Mouse (Mus musculus) MEL-GATA-1-ER (cell line): ENCODE data around the gene Spdl1.
"Not testable (repeated sequence)": the region's sequence is repeated elsewhere in the genome, so short reads cannot be mapped to it uniquely, and the experiment has no call there.

ENCODE experiments used
- DNase-seq: peaks from one replicate; pipeline ENCODE4 v3.0.0-alpha.2; 2012; ENCODE audit warnings: low read depth; ENCODE audit errors: extremely low read depth

The Spdl1 gene

DNA sequence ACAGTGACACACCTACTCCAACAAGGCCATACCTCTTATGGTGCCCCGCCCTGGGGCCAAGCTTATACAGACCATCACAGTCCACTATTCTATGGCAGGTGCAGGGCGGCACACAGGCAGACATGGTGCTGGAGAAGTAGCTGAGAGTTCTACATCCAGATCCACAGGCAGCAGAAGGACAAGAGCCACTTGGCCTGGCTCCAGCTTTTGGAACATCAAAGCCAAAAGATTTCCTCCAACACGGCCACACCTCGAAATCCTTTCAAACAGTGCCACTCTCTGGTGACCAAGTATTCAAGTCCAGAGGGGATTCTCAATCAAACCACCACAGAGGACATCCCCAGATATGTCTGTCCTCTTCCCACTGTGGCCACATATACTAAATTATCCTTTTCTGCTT is 28.4 kb downstream of the Spdl1 start:
- not testable (repeated sequence) for DNase-seq

- not testable (repeated sequence) for DNase-seq
These were observed 35.4 kb downstream of the Spdl1 start for GRCm38 (mm10) chr11:34798066-34798465.

GRCm38 (mm10) chr11:34796097-34796496 is 37.3 kb downstream of the Spdl1 start:
- DNase-seq = no peak

DNA sequence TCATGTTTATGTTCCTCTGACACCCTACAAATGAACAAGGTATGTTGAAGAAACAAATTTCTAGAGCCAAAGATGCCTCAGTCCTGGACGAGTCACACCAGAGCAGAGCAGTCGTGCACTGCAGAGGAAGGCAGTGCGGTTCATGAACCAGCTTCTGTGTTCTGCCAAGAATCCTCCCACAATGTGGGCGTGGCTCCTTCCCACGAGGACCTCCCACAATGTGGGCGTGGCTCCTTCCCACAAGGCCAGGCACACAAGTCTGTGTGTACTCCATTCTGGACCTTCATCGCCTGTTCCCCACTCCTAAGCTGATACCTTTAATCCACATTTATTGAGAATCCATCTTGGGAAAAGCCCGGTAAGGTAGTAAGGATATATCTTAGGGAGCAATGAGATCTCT is 41.6 kb downstream of the Spdl1 start:
- no peak for DNase-seq

- no peak for DNase-seq
These were observed 48.6 kb downstream of the Spdl1 start for GRCm38 (mm10) chr11:34784864-34785263.

DNA sequence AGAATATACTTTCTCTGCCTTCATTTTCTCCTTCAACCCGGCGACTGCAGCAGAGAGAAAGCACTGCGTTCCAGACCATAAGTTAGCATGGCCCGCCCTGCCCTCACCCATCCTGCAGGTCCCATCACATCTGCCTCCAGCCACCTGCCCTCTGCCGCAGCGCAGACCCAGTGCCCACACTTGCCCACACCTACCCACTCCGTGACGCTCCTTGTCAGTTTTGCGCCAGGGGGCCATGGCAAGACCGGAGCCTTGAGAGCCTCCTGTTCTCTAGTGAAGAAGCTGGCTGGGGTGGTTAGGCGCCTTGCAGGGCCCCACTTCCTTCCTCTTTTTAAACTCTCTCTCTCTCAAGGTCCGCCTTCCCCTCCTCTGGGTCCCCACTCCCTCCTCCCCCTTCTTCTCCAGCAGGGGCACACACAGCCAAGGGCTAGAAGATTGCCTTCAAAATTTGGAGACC is 49.8 kb downstream of the Spdl1 start, which contains the start of gene Dock2:
Dock2 (minus strand) TSS at position 306 of the 457 bp plus-strand sequence.
- DNase-seq = peak; percentile 82

GRCm38 (mm10) chr11:34782516-34783430 is 50.7 kb downstream of the Spdl1 start:
- DNase-seq = peak; percentile 60

DNA sequence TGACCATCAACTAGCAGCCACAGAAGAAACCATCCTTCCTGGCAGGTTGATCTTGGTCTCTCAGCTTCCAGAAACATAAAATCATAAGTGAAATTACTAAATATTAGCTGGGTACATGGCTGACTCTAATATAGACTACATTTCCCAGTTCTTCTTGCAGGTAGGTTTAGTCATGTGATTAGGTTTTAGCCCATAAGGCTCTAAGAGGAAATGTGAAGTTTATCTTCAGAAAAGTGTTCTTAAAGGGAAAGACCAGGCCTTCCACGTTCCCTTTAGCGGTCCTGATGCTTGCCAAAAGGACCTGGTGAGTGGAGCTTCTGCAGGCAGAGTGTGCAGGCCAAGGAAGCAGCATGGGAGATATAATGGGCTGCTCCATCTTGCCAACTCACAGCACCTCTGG is 52.7 kb downstream of the Spdl1 start:
- DNase-seq = no peak

DNA sequence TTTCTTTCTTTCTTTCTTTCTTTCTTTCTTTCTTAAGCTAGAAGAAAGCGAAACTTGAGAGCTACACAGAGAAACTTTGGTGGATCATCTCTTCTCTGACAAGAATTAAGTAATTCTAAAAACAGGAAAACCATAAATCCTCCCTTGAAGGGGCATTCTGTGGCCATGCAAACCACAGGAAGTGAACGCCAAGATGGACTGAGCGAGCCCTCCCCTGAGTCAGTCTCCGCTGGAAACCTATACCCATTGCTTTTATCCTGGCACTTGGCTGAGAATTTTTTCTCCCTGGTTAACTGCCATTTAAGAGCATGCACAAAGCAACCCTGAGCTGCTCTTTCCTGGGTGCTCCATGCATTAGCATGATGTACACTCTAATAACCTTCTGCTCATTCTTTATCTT is 53.5 kb downstream of the Spdl1 start:
- DNase-seq = no peak

DNA sequence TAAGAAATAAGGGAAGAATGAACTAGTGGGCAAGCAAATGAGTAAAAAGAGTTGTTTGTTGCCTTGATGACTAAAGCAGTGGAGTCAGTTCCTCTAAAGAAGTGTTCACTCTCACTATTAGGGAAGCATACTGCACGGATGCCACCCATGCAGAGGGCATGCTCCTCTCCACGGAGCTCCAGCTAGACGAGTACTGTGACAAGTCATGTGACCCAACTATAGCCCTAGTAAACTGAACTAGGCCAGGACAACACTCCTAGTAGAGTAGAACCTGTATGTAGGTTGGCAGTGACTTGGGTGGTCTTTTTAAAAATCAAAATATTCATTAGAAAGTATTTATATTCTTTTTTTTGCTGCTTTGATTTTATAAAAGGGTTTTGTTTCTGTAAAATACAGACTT is 55.1 kb downstream of the Spdl1 start:
- no peak for DNase-seq

DNA sequence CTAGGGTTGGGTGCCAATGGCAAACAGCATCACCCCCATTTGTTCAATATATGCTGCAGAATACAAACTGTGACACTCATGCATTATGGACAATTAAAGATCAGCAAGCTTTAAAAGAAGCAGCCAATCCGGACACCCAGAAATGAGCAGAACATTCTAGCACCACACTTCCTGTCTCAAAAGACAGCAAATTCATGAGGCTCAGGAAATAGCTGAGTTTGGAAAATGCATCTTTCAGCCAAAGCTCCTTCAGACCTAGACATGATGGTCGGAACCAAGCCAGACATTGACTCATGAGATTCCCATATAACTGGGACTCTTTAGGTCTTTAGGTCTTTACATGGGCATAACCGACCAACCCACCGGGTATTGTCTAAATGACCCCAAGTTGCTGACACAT is 55.9 kb downstream of the Spdl1 start:
- no peak for DNase-seq

- no peak for DNase-seq
These were observed 57.4 kb downstream of the Spdl1 start for GRCm38 (mm10) chr11:34776054-34776453.

DNA sequence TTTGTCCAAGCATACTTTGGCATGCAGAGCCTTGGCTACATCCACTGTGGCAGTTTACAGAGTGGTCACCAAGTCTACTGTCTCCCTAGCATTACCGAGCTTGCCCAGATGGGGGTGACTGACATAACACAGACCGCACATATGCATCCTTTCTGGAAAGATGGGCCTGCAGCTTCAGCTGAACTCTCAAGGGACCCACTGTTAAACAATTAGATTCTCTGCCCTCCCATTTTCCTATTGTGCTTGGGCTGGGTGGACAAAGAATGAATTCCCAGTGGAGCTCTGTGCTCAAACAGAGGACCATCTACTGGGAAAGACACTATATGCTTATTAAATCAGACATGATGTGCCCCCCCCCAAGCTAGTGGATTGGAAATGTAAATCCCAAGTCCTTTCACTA is 58.8 kb downstream of the Spdl1 start:
- no peak for DNase-seq

DNA sequence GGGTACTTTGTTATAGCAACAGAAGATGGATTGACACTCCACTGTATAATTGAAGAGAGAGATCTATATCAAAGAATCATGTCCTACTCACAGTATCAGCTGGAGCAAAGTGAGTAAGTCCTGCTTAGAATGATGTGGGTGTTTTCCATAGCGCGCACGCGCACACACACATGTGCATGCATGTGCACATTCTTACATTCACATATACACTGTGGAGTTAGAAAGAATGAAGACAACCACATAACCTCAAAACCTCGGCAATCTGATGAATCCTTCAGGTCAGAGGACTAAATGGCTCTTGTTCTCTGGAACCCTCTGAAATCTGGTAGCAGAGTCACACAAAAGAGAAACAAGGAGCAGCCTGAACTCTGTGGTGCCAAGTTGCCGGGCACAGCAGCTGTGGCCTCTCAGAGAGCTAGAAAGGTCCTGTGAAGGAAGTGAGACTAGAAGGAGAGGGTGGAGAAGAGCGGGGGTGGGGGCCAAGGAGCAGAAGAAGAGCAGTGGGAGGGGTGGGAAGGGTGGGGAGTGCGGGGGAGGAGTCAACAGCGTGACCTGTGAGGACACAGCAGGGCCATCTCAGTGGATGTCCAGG is 60.0 kb downstream of the Spdl1 start:
- no peak for DNase-seq

DNA sequence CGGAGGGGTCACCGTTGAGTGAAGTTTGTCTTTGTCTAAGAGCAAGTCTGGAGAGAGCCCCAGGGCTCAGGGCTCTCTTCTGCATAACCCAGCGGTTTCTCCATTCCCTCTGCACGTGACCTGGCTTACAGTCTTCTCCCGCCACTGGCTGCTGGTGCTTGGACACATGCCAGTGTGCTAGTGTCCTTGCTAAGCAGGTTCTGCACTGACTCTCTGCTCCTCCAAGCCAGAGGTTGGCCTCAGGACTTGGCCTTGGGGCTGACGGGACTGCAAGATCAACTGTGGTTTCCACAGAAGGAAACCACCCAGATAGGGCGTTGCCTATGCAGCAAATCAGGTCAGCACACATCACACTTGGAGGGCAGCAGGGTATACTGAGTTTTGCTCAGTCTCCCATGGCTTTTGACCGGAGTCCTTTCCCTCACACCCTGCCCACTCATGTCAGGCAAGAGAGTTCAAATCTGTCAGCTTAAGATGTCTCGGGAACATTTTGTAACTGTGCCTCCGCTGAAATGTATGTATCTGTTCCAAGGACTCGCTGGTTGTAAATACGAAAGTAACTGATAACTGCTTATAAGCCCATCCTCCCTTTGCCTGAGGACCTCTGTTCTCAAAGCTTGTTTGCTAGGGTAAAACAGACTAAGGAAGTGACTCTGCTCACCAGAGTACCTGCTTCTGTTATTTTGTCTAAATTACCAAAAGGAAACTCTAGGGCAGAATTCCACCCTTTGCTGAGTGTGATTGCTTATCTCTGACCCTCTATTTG is 62.0 kb downstream of the Spdl1 start:
- DNase-seq = no peak

GRCm38 (mm10) chr11:34770666-34771065 is 62.8 kb downstream of the Spdl1 start:
- no peak for DNase-seq

DNA sequence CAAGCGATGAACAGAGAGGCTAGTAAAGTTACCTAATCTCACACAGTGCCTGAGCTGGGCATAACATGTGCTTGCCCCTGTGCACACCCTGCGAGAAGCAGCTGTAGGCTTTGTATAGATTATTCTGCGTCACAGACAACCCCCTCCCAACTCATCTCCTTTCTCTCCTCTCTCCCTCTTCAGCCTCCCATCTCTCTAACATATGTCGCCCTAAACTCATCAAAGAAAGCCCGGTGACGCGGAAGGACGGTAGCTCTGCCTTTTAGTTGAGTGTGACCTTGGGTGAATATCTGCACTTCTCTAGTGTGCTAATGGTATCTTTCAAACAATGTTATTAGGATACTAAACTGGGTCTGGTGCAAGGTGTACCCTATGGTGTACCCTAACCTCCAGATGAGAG is 63.5 kb downstream of the Spdl1 start:
- no peak for DNase-seq

DNA sequence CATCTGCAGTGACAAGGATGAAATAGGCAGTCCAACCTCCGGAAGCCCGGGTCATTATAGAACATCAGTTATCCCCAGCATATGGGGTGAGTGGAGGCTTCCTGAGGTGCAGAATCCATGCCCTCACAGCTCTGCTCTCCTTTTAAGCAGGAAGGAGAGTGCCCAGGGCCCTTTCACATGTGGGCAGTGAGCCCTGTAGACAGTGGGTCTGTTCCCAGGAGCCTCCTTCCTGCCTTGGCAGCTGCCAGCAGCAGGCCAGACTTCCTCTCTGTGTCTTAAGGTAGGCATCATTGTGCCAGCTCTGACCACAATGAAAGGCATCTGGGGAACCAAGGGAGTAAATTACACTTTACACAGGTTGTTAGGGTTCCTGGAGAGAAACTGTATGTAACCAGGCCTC is 64.0 kb downstream of the Spdl1 start:
- no peak for DNase-seq

DNA sequence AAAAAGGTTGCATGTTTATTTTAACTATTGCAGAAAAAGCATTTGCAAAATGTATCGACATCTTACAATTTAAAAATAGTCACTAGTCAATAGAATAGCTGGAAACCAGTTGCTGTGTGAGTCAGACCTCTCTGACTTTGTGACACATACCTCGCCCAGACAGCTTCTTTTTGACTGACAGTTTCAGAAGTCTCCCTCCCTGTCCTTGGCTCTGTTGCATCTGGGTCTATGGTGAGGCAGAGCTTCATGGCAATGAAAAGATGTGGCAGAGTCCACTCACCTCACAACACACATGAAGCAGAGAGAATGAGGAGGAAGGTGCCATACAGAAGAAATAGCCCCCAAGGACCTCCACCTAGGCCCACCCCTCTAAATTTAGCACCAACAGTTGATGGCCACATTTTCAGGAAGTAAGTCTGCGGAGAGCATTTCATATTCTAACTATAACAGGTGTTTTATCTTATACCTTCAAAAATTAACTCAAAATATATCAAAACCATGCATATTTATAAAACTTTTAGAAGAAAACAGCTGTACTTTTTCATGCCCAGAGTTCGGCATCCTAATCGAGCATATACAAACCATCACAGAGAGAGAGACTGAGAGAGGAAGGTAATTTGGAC is 69.6 kb downstream of the Spdl1 start:
- DNase-seq = no peak

- DNase-seq = no peak
These were observed 70.8 kb downstream of the Spdl1 start for GRCm38 (mm10) chr11:34762570-34763127.

GRCm38 (mm10) chr11:34762125-34762524 is 71.3 kb downstream of the Spdl1 start:
- DNase-seq = no peak
